Mouse (Mus musculus) thymus, adult 2 months (tissue): ENCODE results near the gene Ociad1.

ENCODE experiments used
- CTCF ChIP-seq: fragments of 200-500 bp; IDR thresholded peaks from 2 replicates; pipeline ENCODE4 v1.5.1; 2012; ENCODE audit warnings: mild to moderate bottlenecking, control low read depth, low read length, moderate library complexity, borderline replicate concordance; ENCODE audit not compliant: control insufficient read depth, poor library complexity, insufficient read depth; ENCODE audit errors: extremely low read depth
- POLR2A ChIP-seq: fragments of 200-500 bp; IDR thresholded peaks from 2 replicates; pipeline ENCODE4 v1.6.1; 2012; ENCODE audit warnings: mild to moderate bottlenecking, low read length, control low read depth, moderate library complexity; ENCODE audit not compliant: control insufficient read depth, poor library complexity, insufficient read depth; ENCODE audit errors: extremely low read depth

DNA sequence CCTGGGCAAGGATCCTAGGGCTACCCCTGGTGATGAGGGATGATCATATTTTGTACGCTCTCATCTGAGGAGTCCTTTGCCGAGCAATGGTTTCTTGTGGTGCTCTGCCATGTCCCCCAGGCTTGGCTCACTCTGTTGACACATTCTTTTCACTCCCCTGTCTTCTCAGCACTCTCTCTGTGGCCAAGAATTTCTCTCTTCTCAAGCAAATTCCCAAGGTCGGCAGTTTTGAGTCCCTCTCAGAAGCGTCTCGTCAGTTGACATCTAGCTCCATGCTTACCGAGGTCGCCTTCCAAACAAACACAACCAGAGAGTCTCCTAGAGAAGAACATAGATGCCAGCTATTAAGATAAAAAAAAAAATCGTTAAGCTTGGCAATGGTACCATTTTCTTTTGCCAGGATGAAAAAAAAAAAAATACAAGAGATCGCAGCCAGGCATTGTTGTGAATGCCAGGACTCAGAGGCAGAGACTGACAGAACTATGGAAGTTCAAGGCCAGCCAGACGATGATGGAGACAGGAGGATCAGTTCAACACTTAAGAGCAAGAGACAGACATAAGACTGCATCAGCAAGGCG lies 23.9 kb upstream of the Ociad1 start:
- no peak for TF ChIP-seq CTCF
- TF ChIP-seq POLR2A = no peak
